Mouse (Mus musculus): ENCODE data around the gene Slc8a2. TPM values are rescaled to one million over a fixed set of nuclear protein-coding genes. Genes with fewer than 3 reads are reported as not detected.

Gene Slc8a2
- polyA plus RNA-seq, 1 experiment, result 0.02 TPM

GRCm38 (mm10) chr7:16149241-16149640 is 19.6 kb downstream of the Slc8a2 start:
- Histone ChIP-seq H3K79me2 (ENCODE audit: control insufficient read depth, insufficient read depth) (no peaks in the 10 kb centered on the region), H3K27me3 (ENCODE audit: control insufficient read depth, insufficient read depth, insufficient read length) (peaks cover 30% of the 10 kb centered on the region), H3ac (ENCODE audit: control insufficient read depth, insufficient read length, low read depth) (no peak overlapping the region), H3K36me3 (ENCODE audit: control insufficient read depth, insufficient read depth) (no peaks in the 10 kb centered on the region), H3K4me3 (ENCODE audit: insufficient read depth, poor library complexity, severe bottlenecking) (no peak overlapping the region), H3K79me3 (ENCODE audit: low read depth) (no peaks in the 10 kb centered on the region)
- no peak for TF ChIP-seq MYOD1 (IDR thresholded peaks at IDR 0.05; ENCODE audit: control insufficient read depth, insufficient read length, low read depth)
- no peak for TF ChIP-seq FOSL1 (IDR thresholded peaks at IDR 0.05; ENCODE audit: insufficient read depth, low read length, poor library complexity, severe bottlenecking)
- no peak for TF ChIP-seq USF1 (IDR thresholded peaks at IDR 0.05; ENCODE audit: low read depth)
- no peak for TF ChIP-seq CEBPB (IDR thresholded peaks at IDR 0.05; ENCODE audit: low read depth)
- TF ChIP-seq MYOG (IDR thresholded peaks at IDR 0.05; ENCODE audit: control insufficient read depth, extremely low read depth, insufficient read length), result no peak
- no peak for TF ChIP-seq MAX (IDR thresholded peaks at IDR 0.05)
- TF ChIP-seq CTCF (IDR thresholded peaks at IDR 0.05; ENCODE audit: control insufficient read depth, insufficient read depth, insufficient read length), result no peak

- Histone ChIP-seq H3K36me3 (ENCODE audit: control insufficient read depth, insufficient read depth) (no peaks in the 10 kb centered on the region), H3K79me3 (ENCODE audit: low read depth) (no peaks in the 10 kb centered on the region), H3K4me3 (ENCODE audit: insufficient read depth, poor library complexity, severe bottlenecking) (no peak overlapping the region), H3K27me3 (ENCODE audit: control insufficient read depth, insufficient read depth, insufficient read length) (peaks cover 23% of the 10 kb centered on the region), H3ac (ENCODE audit: control insufficient read depth, insufficient read length, low read depth) (no peak overlapping the region), H3K79me2 (ENCODE audit: control insufficient read depth, insufficient read depth) (no peaks in the 10 kb centered on the region)
- TF ChIP-seq USF1 (IDR thresholded peaks at IDR 0.05; ENCODE audit: low read depth), result no peak
- no peak for TF ChIP-seq CEBPB (IDR thresholded peaks at IDR 0.05; ENCODE audit: low read depth)
- no peak for TF ChIP-seq MAX (IDR thresholded peaks at IDR 0.05)
- TF ChIP-seq MYOD1 (IDR thresholded peaks at IDR 0.05; ENCODE audit: control insufficient read depth, insufficient read length, low read depth), result no peak
- no peak for TF ChIP-seq MYOG (IDR thresholded peaks at IDR 0.05; ENCODE audit: control insufficient read depth, extremely low read depth, insufficient read length)
- no peak for TF ChIP-seq FOSL1 (IDR thresholded peaks at IDR 0.05; ENCODE audit: insufficient read depth, low read length, poor library complexity, severe bottlenecking)
- no peak for TF ChIP-seq CTCF (IDR thresholded peaks at IDR 0.05; ENCODE audit: control insufficient read depth, insufficient read depth, insufficient read length)
Observed at GRCm38 (mm10) chr7:16150191-16151145, 20.8 kb downstream of the Slc8a2 start.

- Histone ChIP-seq H3K27me3 (ENCODE audit: control insufficient read depth, insufficient read depth, insufficient read length) (peaks cover 8% of the 10 kb centered on the region), H3K79me3 (ENCODE audit: low read depth) (no peaks in the 10 kb centered on the region), H3K79me2 (ENCODE audit: control insufficient read depth, insufficient read depth) (no peaks in the 10 kb centered on the region), H3ac (ENCODE audit: control insufficient read depth, insufficient read length, low read depth) (no peak overlapping the region), H3K4me3 (ENCODE audit: insufficient read depth, poor library complexity, severe bottlenecking) (no peak overlapping the region), H3K36me3 (ENCODE audit: control insufficient read depth, insufficient read depth) (no peaks in the 10 kb centered on the region)
- TF ChIP-seq FOSL1 (IDR thresholded peaks at IDR 0.05; ENCODE audit: insufficient read depth, low read length, poor library complexity, severe bottlenecking) (no peak), CEBPB (IDR thresholded peaks at IDR 0.05; ENCODE audit: low read depth) (no peak), CTCF (IDR thresholded peaks at IDR 0.05; ENCODE audit: control insufficient read depth, insufficient read depth, insufficient read length) (peak; percentile 14)
Observed at GRCm38 (mm10) chr7:16153522-16153921, 23.9 kb downstream of the Slc8a2 start.

- Histone ChIP-seq H3K36me3 (ENCODE audit: control insufficient read depth, insufficient read depth) (no peaks in the 10 kb centered on the region), H3K27me3 (ENCODE audit: control insufficient read depth, insufficient read depth, insufficient read length) (peaks cover 3% of the 10 kb centered on the region), H3K79me3 (ENCODE audit: low read depth) (no peaks in the 10 kb centered on the region), H3ac (ENCODE audit: control insufficient read depth, insufficient read length, low read depth) (no peak overlapping the region), H3K4me3 (ENCODE audit: insufficient read depth, poor library complexity, severe bottlenecking) (no peak overlapping the region), H3K79me2 (ENCODE audit: control insufficient read depth, insufficient read depth) (no peaks in the 10 kb centered on the region)
- no peak for TF ChIP-seq MYOG (IDR thresholded peaks at IDR 0.05; ENCODE audit: control insufficient read depth, extremely low read depth, insufficient read length)
- TF ChIP-seq MAX (IDR thresholded peaks at IDR 0.05), result no peak
- TF ChIP-seq FOSL1 (IDR thresholded peaks at IDR 0.05; ENCODE audit: insufficient read depth, low read length, poor library complexity, severe bottlenecking), result no peak
- TF ChIP-seq CEBPB (IDR thresholded peaks at IDR 0.05; ENCODE audit: low read depth), result no peak
Observed at GRCm38 (mm10) chr7:16155132-16155872, 25.7 kb downstream of the Slc8a2 start.

- Histone ChIP-seq H3K4me3 (ENCODE audit: insufficient read depth, poor library complexity, severe bottlenecking) (no peak overlapping the region), H3K36me3 (ENCODE audit: control insufficient read depth, insufficient read depth) (no peaks in the 10 kb centered on the region), H3K79me3 (ENCODE audit: low read depth) (no peaks in the 10 kb centered on the region), H3K27me3 (ENCODE audit: control insufficient read depth, insufficient read depth, insufficient read length) (peaks cover 3% of the 10 kb centered on the region), H3K79me2 (ENCODE audit: control insufficient read depth, insufficient read depth) (no peaks in the 10 kb centered on the region), H3ac (ENCODE audit: control insufficient read depth, insufficient read length, low read depth) (no peak overlapping the region)
- TF ChIP-seq USF1 (IDR thresholded peaks at IDR 0.05; ENCODE audit: low read depth) (no peak), FOSL1 (IDR thresholded peaks at IDR 0.05; ENCODE audit: insufficient read depth, low read length, poor library complexity, severe bottlenecking) (no peak), MYOD1 (IDR thresholded peaks at IDR 0.05; ENCODE audit: control insufficient read depth, insufficient read length, low read depth) (no peak), MAX (IDR thresholded peaks at IDR 0.05) (no peak), MYOG (IDR thresholded peaks at IDR 0.05; ENCODE audit: control insufficient read depth, extremely low read depth, insufficient read length) (no peak), CEBPB (IDR thresholded peaks at IDR 0.05; ENCODE audit: low read depth) (no peak), CTCF (IDR thresholded peaks at IDR 0.05; ENCODE audit: control insufficient read depth, insufficient read depth, insufficient read length) (no peak)
Observed at GRCm38 (mm10) chr7:16156105-16156714, 26.6 kb downstream of the Slc8a2 start.

Measured in C2C12 (cell line).